Mouse (Mus musculus): ENCODE results near the gene D17Wsu92e. TPM values are rescaled to one million over a fixed set of nuclear protein-coding genes. Genes with fewer than 3 reads are reported as not detected.

D17Wsu92e gene
- polyA plus RNA-seq, 2 experiments, result 10.7 to 24.2 TPM

GRCm38 (mm10) chr17:27819011-27819410 lies 1.4 kb downstream of the D17Wsu92e start:
- Histone ChIP-seq H3K9me3 (ENCODE audit: control insufficient read depth, low read length) (no peaks in the 10 kb centered on the region), H3K4me3 (ENCODE audit: insufficient read depth in 1 of 2, low read depth in 2 of 2, low read length in 2 of 2) (peak overlapping the region; percentile 84 to 86), H3K4me2 (ENCODE audit: low read depth) (peak overlapping the region; percentile 97), H3K9ac (replicated peaks) (peak overlapping the region; percentile 94), H3K4me1 (replicated peaks; ENCODE audit: control insufficient read depth in 2 of 2, insufficient read depth in 2 of 2, low read length in 1 of 2) (peaks cover 21 to 36% of the 10 kb centered on the region in 2 experiments), H3K36me3 (replicated peaks; ENCODE audit: control insufficient read depth, insufficient read depth, low read depth) (no peaks in the 10 kb centered on the region), H3K27me3 (ENCODE audit: control insufficient read depth, insufficient read depth, low read length) (no peaks in the 10 kb centered on the region), H3K27ac (peak overlapping the region; percentile 85)
- no peak for TF ChIP-seq EP300 (IDR thresholded peaks at IDR 0.05; ENCODE audit: low read depth)
- no peak for DNase-seq (ENCODE audit: low read depth in 3 of 3, low spot score in 3 of 3)
- 20% methylated on average over 7 of the region's 7 CpGs for WGBS (ENCODE audit: insufficient replicate concordance)
- no peak for ATAC-seq (ENCODE audit: insufficient read depth)

- H3K4me2 ChIP-seq (ENCODE audit: low read depth), result no peak overlapping the region
- no peak for ATAC-seq (ENCODE audit: insufficient read depth)
- DNase-seq (ENCODE audit: low read depth in 3 of 3, low spot score in 3 of 3), result no peak
- no peaks in the 10 kb centered on the region for H3K9me3 ChIP-seq (ENCODE audit: control insufficient read depth, low read length)
- H3K36me3 ChIP-seq (replicated peaks; ENCODE audit: control insufficient read depth, insufficient read depth, low read depth), result no peaks in the 10 kb centered on the region
- no peaks in the 10 kb centered on the region for H3K27me3 ChIP-seq (ENCODE audit: control insufficient read depth, insufficient read depth, low read length)
- H3K9ac ChIP-seq (replicated peaks), result no peak overlapping the region
- no peak overlapping the region for H3K4me3 ChIP-seq (ENCODE audit: insufficient read depth in 1 of 2, low read depth in 2 of 2, low read length in 2 of 2)
- H3K4me1 ChIP-seq (replicated peaks; ENCODE audit: control insufficient read depth in 2 of 2, insufficient read depth in 2 of 2, low read length in 1 of 2), result peaks cover 9 to 32% of the 10 kb centered on the region in 2 experiments
- H3K27ac ChIP-seq, result no peak overlapping the region
- TF ChIP-seq CTCF (IDR thresholded peaks at IDR 0.05; ENCODE audit: low read depth) (no peak), EP300 (IDR thresholded peaks at IDR 0.05; ENCODE audit: low read depth) (no peak)
Observed at GRCm38 (mm10) chr17:27814606-27815005, 5.8 kb downstream of the D17Wsu92e start.

- no peaks in the 10 kb centered on the region for H3K36me3 ChIP-seq (replicated peaks; ENCODE audit: control insufficient read depth, insufficient read depth, low read depth)
- H3K9me3 ChIP-seq (ENCODE audit: control insufficient read depth, low read length), result no peaks in the 10 kb centered on the region
- WGBS (ENCODE audit: insufficient replicate concordance), result 69% methylated on average over 3 of the region's 3 CpGs
- no peak for DNase-seq (ENCODE audit: low read depth in 3 of 3, low spot score in 3 of 3)
- TF ChIP-seq EP300 (IDR thresholded peaks at IDR 0.05; ENCODE audit: low read depth) (no peak), CTCF (IDR thresholded peaks at IDR 0.05; ENCODE audit: low read depth) (no peak)
- no peak for ATAC-seq (ENCODE audit: insufficient read depth)
- H3K4me1 ChIP-seq (replicated peaks; ENCODE audit: control insufficient read depth in 2 of 2, insufficient read depth in 2 of 2, low read length in 1 of 2), result peaks cover 3 to 19% of the 10 kb centered on the region in 2 experiments; a peak in 2 of 4 replicates
- H3K4me2 ChIP-seq (ENCODE audit: low read depth), result no peak overlapping the region
- no peak overlapping the region for H3K9ac ChIP-seq (replicated peaks)
- no peak overlapping the region for H3K27ac ChIP-seq
- H3K27me3 ChIP-seq (ENCODE audit: control insufficient read depth, insufficient read depth, low read length), result no peaks in the 10 kb centered on the region
- no peak overlapping the region for H3K4me3 ChIP-seq (ENCODE audit: insufficient read depth in 1 of 2, low read depth in 2 of 2, low read length in 2 of 2)
Observed at GRCm38 (mm10) chr17:27811980-27812379, 8.5 kb downstream of the D17Wsu92e start.

GRCm38 (mm10) chr17:27810569-27811331 lies 9.7 kb downstream of the D17Wsu92e start:
- Histone ChIP-seq H3K36me3 (replicated peaks; ENCODE audit: control insufficient read depth, insufficient read depth, low read depth) (no peaks in the 10 kb centered on the region), H3K27me3 (ENCODE audit: control insufficient read depth, insufficient read depth, low read length) (no peaks in the 10 kb centered on the region), H3K4me2 (ENCODE audit: low read depth) (no peak overlapping the region), H3K4me1 (replicated peaks; ENCODE audit: control insufficient read depth in 2 of 2, insufficient read depth in 2 of 2, low read length in 1 of 2) (peaks cover 3 to 20% of the 10 kb centered on the region in 2 experiments; a peak in 2 of 4 replicates), H3K9ac (replicated peaks) (no peak overlapping the region), H3K27ac (no peak overlapping the region), H3K4me3 (ENCODE audit: insufficient read depth in 1 of 2, low read depth in 2 of 2, low read length in 2 of 2) (no peak overlapping the region), H3K9me3 (ENCODE audit: control insufficient read depth, low read length) (no peaks in the 10 kb centered on the region)
- 71% methylated on average over 16 of the region's 16 CpGs for WGBS (ENCODE audit: insufficient replicate concordance)
- ATAC-seq (ENCODE audit: insufficient read depth), result no peak
- DNase-seq (ENCODE audit: low read depth in 3 of 3, low spot score in 3 of 3), result no peak
- TF ChIP-seq EP300 (IDR thresholded peaks at IDR 0.05; ENCODE audit: low read depth), result no peak
- TF ChIP-seq CTCF (IDR thresholded peaks at IDR 0.05; ENCODE audit: low read depth), result no peak

GRCm38 (mm10) chr17:27807542-27808078 lies 12.8 kb downstream of the D17Wsu92e start:
- H3K4me1 ChIP-seq (replicated peaks; ENCODE audit: control insufficient read depth in 2 of 2, insufficient read depth in 2 of 2, low read length in 1 of 2), result peaks cover 11 to 25% of the 10 kb centered on the region in 2 experiments
- WGBS (ENCODE audit: insufficient replicate concordance), result 48% methylated on average over 2 of the region's 2 CpGs
- no peaks in the 10 kb centered on the region for H3K9me3 ChIP-seq (ENCODE audit: control insufficient read depth, low read length)
- TF ChIP-seq CTCF (IDR thresholded peaks at IDR 0.05; ENCODE audit: low read depth) (no peak), EP300 (IDR thresholded peaks at IDR 0.05; ENCODE audit: low read depth) (no peak)
- no peaks in the 10 kb centered on the region for H3K36me3 ChIP-seq (replicated peaks; ENCODE audit: control insufficient read depth, insufficient read depth, low read depth)
- no peak for DNase-seq (ENCODE audit: low read depth in 3 of 3, low spot score in 3 of 3)
- no peak overlapping the region for H3K9ac ChIP-seq (replicated peaks)
- no peak for ATAC-seq (ENCODE audit: insufficient read depth)
- no peak overlapping the region for H3K27ac ChIP-seq
- no peak overlapping the region for H3K4me3 ChIP-seq (ENCODE audit: insufficient read depth in 1 of 2, low read depth in 2 of 2, low read length in 2 of 2)
- no peaks in the 10 kb centered on the region for H3K27me3 ChIP-seq (ENCODE audit: control insufficient read depth, insufficient read depth, low read length)
- H3K4me2 ChIP-seq (ENCODE audit: low read depth), result no peak overlapping the region

Data from liver, embryonic 14.5 days (tissue).